In genomic region chr11:117176900-117177299, GRCm38 (mm10) we compare ENCODE assay signal across 11 mouse cellular contexts. TPM values are rescaled to one million over a fixed set of nuclear protein-coding genes. Genes with fewer than 3 reads are reported as not detected.
DNase-seq lines count a peak whose midpoint lies in the region; ATAC-seq and TF ChIP-seq lines count a peak whose summit lies in the region.
"Had no signal": no experiment of that assay in that cellular context is flagged by ENCODE, and none has a peak within 500 bp of the region (broad histone marks: within the 10 kb centered on the region; RNA-seq: fewer than 3 reads in every experiment).

No protein-coding gene starts in this region.

- peaks cover 19% of the 10 kb centered on the region for H3K4me1 ChIP-seq in lung, embryonic 15.5 days
- H3K4me1 ChIP-seq in lung, adult 2 months (ENCODE audit: control insufficient read depth, insufficient read depth, low read length), result no peaks in the 10 kb centered on the region
- H3K4me1 ChIP-seq in hindbrain, embryonic 10.5 days (replicated peaks), result peaks cover 19% of the 10 kb centered on the region
- peaks cover 25% of the 10 kb centered on the region for H3K4me1 ChIP-seq in limb, embryonic 13.5 days
- H3K4me1 ChIP-seq in neural tube, embryonic 14.5 days (ENCODE audit: control insufficient read depth, insufficient read depth, low read length), result peaks cover 5% of the 10 kb centered on the region; the same call in 1 of the 2 replicates

- DNase-seq in lung, adult 2 months, result no peak
- no peak for DNase-seq in hindbrain, embryonic 10.5 days (ENCODE audit: low spot score)
- DNase-seq in adrenal gland, adult 8-10 months, result no peak
- no peak for DNase-seq in right cerebral cortex, postnatal 25 days
- DNase-seq in ovary, postnatal 14 days (ENCODE audit: low spot score), result no peak

- 0 out of 2 replicates have a peak, but pooled peaks have one; percentile 6 for ATAC-seq in lung, embryonic 15.5 days (ENCODE audit: borderline replicate concordance, extremely low read depth, low FRiP score, low TSS enrichment)
- ATAC-seq in limb, embryonic 13.5 days (ENCODE audit: low FRiP score, low read depth), result 0 out of 2 replicates have a peak, but pooled peaks have one; percentile 29
- peak; percentile 25; the same call in 1 of the 2 replicates for ATAC-seq in neural tube, embryonic 14.5 days (ENCODE audit: low read depth)

- no peak overlapping the region for H3K4me3 ChIP-seq in lung, embryonic 15.5 days
- no peak overlapping the region for H3K4me3 ChIP-seq in lung, adult 2 months (replicated peaks; ENCODE audit: extremely low read depth, low read depth, low read length)
- no peak overlapping the region for H3K4me3 ChIP-seq in hindbrain, embryonic 10.5 days
- no peak overlapping the region for H3K4me3 ChIP-seq in limb, embryonic 13.5 days
- no peak overlapping the region for H3K4me3 ChIP-seq in neural tube, embryonic 14.5 days (ENCODE audit: low read depth, low read length)
- H3K4me3 ChIP-seq: heart, embryonic 13.5 days; limb, embryonic 12.5 days; megakaryocyte, embryonic 14.5 days had no signal

- H3K4me2 ChIP-seq in lung, embryonic 15.5 days, result no peak overlapping the region
- H3K4me2 ChIP-seq in limb, embryonic 13.5 days (replicated peaks), result no peak overlapping the region
- no peak overlapping the region for H3K4me2 ChIP-seq in neural tube, embryonic 14.5 days (ENCODE audit: low read depth, low read length)
- H3K4me2 ChIP-seq: heart, embryonic 13.5 days; limb, embryonic 12.5 days had no signal

- no peaks in the 10 kb centered on the region for H3K9me3 ChIP-seq in lung, embryonic 15.5 days
- peaks cover 21% of the 10 kb centered on the region for H3K9me3 ChIP-seq in hindbrain, embryonic 10.5 days
- H3K9me3 ChIP-seq in limb, embryonic 13.5 days, result peaks cover 16% of the 10 kb centered on the region
- H3K9me3 ChIP-seq in neural tube, embryonic 14.5 days (ENCODE audit: control insufficient read depth, low read length), result no peaks in the 10 kb centered on the region

- H3K27me3 ChIP-seq in lung, embryonic 15.5 days, result no peaks in the 10 kb centered on the region
- peaks cover 3% of the 10 kb centered on the region; the same call in 1 of the 2 replicates for H3K27me3 ChIP-seq in hindbrain, embryonic 10.5 days (ENCODE audit: insufficient read depth, poor library complexity, severe bottlenecking)
- 0 out of 2 replicates have a peak, but pooled peaks cover 4% of the 10 kb centered on the region for H3K27me3 ChIP-seq in limb, embryonic 13.5 days
- no peaks in the 10 kb centered on the region for H3K27me3 ChIP-seq in neural tube, embryonic 14.5 days (ENCODE audit: control insufficient read depth, insufficient read depth, low read length)
- H3K27me3 ChIP-seq: limb, embryonic 12.5 days had no signal

- 65% methylated on average over 5 of the region's 5 CpGs for WGBS in lung, embryonic 15.5 days
- WGBS in lung, adult 2 months, result 54% methylated on average over 5 of the region's 5 CpGs
- 83% methylated on average over 5 of the region's 5 CpGs for WGBS in hindbrain, embryonic 10.5 days
- 79% methylated on average over 5 of the region's 5 CpGs for WGBS in limb, embryonic 13.5 days
- 69% methylated on average over 5 of the region's 5 CpGs for WGBS in neural tube, embryonic 14.5 days

- no peak overlapping the region for H3K9ac ChIP-seq in lung, embryonic 15.5 days
- no peak overlapping the region for H3K9ac ChIP-seq in limb, embryonic 13.5 days
- no peak overlapping the region; the same call in 1 of the 2 replicates for H3K9ac ChIP-seq in neural tube, embryonic 14.5 days (replicated peaks; ENCODE audit: low read depth, low read length)
- H3K9ac ChIP-seq: heart, embryonic 13.5 days; limb, embryonic 12.5 days had no signal

- no peak overlapping the region for H3K27ac ChIP-seq in lung, embryonic 15.5 days
- peak overlapping the region; percentile 50 for H3K27ac ChIP-seq in hindbrain, embryonic 10.5 days
- no peak overlapping the region for H3K27ac ChIP-seq in limb, embryonic 13.5 days
- H3K27ac ChIP-seq in neural tube, embryonic 14.5 days (ENCODE audit: low read depth, low read length), result no peak overlapping the region
- H3K27ac ChIP-seq: heart, embryonic 13.5 days had no signal

- TF ChIP-seq POLR2A in lung, adult 2 months (IDR thresholded peaks at IDR 0.05; ENCODE audit: borderline replicate concordance, extremely low read depth, low read depth, low read length), result no peak

- no peaks in the 10 kb centered on the region for H3K36me3 ChIP-seq in lung, embryonic 15.5 days
- H3K36me3 ChIP-seq in hindbrain, embryonic 10.5 days, result no peaks in the 10 kb centered on the region
- H3K36me3 ChIP-seq in limb, embryonic 13.5 days, result no peaks in the 10 kb centered on the region
- H3K36me3 ChIP-seq in neural tube, embryonic 14.5 days (ENCODE audit: control insufficient read depth, insufficient read depth, low read length), result no peaks in the 10 kb centered on the region
- H3K36me3 ChIP-seq: heart, embryonic 13.5 days; limb, embryonic 12.5 days had no signal

- TF ChIP-seq CTCF in lung, adult 2 months (IDR thresholded peaks at IDR 0.05; ENCODE audit: insufficient read depth, low read length), result no peak

RNA-seq across cellular contexts. Expression of gene Sept9, which starts 22.6 kb away (rescaled TPM):
- polyA plus RNA-seq in lung, embryonic 15.5 days (2015; fragmentation: Nextera tagmentation; extraction: Ambion mirVana), result 141 and 145 TPM in 2 replicates
- polyA plus RNA-seq in lung, adult 2 months (2012; rRNA removed), result 35.1 and 41.4 TPM in 2 replicates
- polyA plus RNA-seq in hindbrain, embryonic 10.5 days (2016; fragmentation: Nextera tagmentation; extraction: Ambion mirVana), result 186 and 206 TPM in 2 replicates
- 170 and 179 TPM in 2 replicates for polyA plus RNA-seq in limb, embryonic 13.5 days (2015; fragmentation: Nextera tagmentation; extraction: Ambion mirVana)
- 70.6 and 95.1 TPM in 2 replicates for polyA plus RNA-seq in neural tube, embryonic 14.5 days (2014; fragmentation: Nextera tagmentation; extraction: Ambion mirVana)
- 100 to 1,000 TPM; 114 to 136 (median 132) TPM for total RNA-seq in adrenal gland, adult 8-10 months (2022)
